Mouse (Mus musculus): Measurements from ENCODE around the gene Srebf1. TPM values are rescaled to one million over a fixed set of nuclear protein-coding genes. Genes with fewer than 3 reads are reported as not detected.

Gene Srebf1
- polyA plus RNA-seq, 1 experiment from 2014 or later: 42.6 TPM

- Histone ChIP-seq H3K27me3 (replicated peaks; ENCODE audit: control insufficient read depth, insufficient read depth, low read length) (no peaks in the 10 kb centered on the region), H3K27ac (ENCODE audit: low read depth, low read length) (0 out of 2 replicates have a peak overlapping the region, but pooled peaks have one; percentile 39), H3K9me3 (replicated peaks; ENCODE audit: control insufficient read depth, low read length) (peaks cover 4% of the 10 kb centered on the region; the same call in 1 of the 2 replicates), H3K4me3 (ENCODE audit: low read depth, low read length) (no peak overlapping the region), H3K4me1 (ENCODE audit: control insufficient read depth, insufficient read depth, low read length) (no peaks in the 10 kb centered on the region; the same call in 1 of the 2 replicates), H3K36me3 (ENCODE audit: control insufficient read depth, insufficient read depth, low read length) (peaks cover 92% of the 10 kb centered on the region), H3K4me2 (ENCODE audit: low read length) (no peak overlapping the region), H3K9ac (ENCODE audit: low read length) (no peak overlapping the region)
- 73% methylated on average over 24 of the region's 24 CpGs for WGBS
- DNase-seq (ENCODE audit: low spot score): no peak
- ATAC-seq: no peak
These were observed 24.3 kb downstream of the Srebf1 start for GRCm38 (mm10) chr11:60197998-60198619.

DNA sequence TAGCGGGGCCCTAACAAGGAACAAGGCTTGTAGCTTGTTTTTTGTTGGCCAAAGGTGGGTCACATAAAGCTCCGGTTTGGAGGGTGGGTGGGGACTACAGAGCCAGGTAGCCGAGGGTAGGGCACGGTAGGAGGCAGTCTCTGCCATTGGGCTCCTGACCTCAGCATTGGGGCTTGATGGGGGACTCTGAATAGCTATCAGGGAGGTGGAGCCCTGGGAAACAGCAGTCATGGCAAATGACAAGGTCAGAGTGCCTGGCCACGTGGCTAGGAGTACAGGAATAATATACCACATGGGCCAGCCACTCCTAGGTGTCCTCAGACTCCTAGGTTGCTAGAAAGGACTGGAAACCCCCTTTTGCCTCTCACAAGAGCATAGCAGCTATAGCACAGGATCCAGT lies 26.0 kb downstream of the Srebf1 start:
- peaks cover 4% of the 10 kb centered on the region; the same call in 1 of the 2 replicates for H3K9me3 ChIP-seq (replicated peaks; ENCODE audit: control insufficient read depth, low read length)
- H3K4me3 ChIP-seq (ENCODE audit: low read depth, low read length): no peak overlapping the region
- DNase-seq (ENCODE audit: low spot score) (no peak), ATAC-seq (no peak)
- no peaks in the 10 kb centered on the region; the same call in 1 of the 2 replicates for H3K4me1 ChIP-seq (ENCODE audit: control insufficient read depth, insufficient read depth, low read length)
- H3K9ac ChIP-seq (ENCODE audit: low read length): 0 out of 2 replicates have a peak overlapping the region, but pooled peaks have one; percentile 32
- no peak overlapping the region for H3K27ac ChIP-seq (ENCODE audit: low read depth, low read length)
- WGBS: 85% methylated on average over 5 of the region's 5 CpGs
- H3K27me3 ChIP-seq (replicated peaks; ENCODE audit: control insufficient read depth, insufficient read depth, low read length): no peaks in the 10 kb centered on the region
- peaks cover 90% of the 10 kb centered on the region for H3K36me3 ChIP-seq (ENCODE audit: control insufficient read depth, insufficient read depth, low read length)
- no peak overlapping the region for H3K4me2 ChIP-seq (ENCODE audit: low read length)

DNA sequence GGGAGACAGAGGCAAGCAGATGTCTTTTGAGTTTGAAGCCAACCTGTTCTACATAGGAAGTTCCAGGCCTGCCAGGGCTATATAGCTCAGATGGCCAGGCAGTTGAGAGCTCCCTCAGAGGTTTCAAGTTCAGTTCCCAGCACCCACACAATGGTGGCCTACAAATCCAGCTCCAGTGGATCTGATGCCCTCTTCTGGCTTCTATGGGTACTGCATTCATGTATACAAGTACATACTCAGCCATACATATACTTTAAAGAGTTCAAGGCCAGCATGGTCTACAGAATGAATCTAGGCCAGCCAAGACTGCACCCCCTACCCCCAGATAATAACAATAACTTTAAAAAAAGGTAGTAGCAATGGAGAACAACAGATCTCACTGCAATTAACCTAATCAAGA lies 27.3 kb downstream of the Srebf1 start:
- peaks cover 4% of the 10 kb centered on the region; the same call in 1 of the 2 replicates for H3K9me3 ChIP-seq (replicated peaks; ENCODE audit: control insufficient read depth, low read length)
- DNase-seq (ENCODE audit: low spot score): no peak
- no peaks in the 10 kb centered on the region; the same call in 1 of the 2 replicates for H3K4me1 ChIP-seq (ENCODE audit: control insufficient read depth, insufficient read depth, low read length)
- no peak overlapping the region for H3K27ac ChIP-seq (ENCODE audit: low read depth, low read length)
- H3K36me3 ChIP-seq (ENCODE audit: control insufficient read depth, insufficient read depth, low read length): peaks cover 90% of the 10 kb centered on the region
- H3K27me3 ChIP-seq (replicated peaks; ENCODE audit: control insufficient read depth, insufficient read depth, low read length): no peaks in the 10 kb centered on the region
- no peak overlapping the region for H3K4me2 ChIP-seq (ENCODE audit: low read length)
- ATAC-seq: no peak
- no peak overlapping the region for H3K9ac ChIP-seq (ENCODE audit: low read length)
- no peak overlapping the region for H3K4me3 ChIP-seq (ENCODE audit: low read depth, low read length)

DNA sequence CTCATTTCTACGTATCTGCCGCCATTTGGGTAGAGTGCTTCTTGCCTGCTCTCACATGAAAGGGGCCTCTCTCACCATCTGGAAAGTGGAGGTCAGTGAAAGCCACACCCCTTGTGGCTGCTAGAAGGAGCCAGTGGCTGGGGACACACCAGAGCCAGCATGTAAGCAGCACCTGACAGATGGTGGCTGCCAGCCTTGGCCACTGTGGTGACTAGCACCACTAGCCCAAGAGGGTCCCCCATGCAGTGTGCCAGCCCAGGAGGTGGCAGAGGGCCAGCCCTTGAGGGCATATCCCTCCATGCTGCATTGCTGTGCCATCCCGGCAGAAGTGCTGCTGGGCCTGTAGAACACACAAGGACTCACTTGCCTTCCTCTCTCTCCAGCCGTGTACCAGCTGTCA lies 28.8 kb downstream of the Srebf1 start:
- peaks cover 4% of the 10 kb centered on the region; the same call in 1 of the 2 replicates for H3K9me3 ChIP-seq (replicated peaks; ENCODE audit: control insufficient read depth, low read length)
- no peaks in the 10 kb centered on the region for H3K27me3 ChIP-seq (replicated peaks; ENCODE audit: control insufficient read depth, insufficient read depth, low read length)
- H3K9ac ChIP-seq (ENCODE audit: low read length): no peak overlapping the region
- DNase-seq (ENCODE audit: low spot score) (peak; percentile 67), ATAC-seq (peak; percentile 80)
- peak overlapping the region; percentile 31; the same call in 1 of the 2 replicates for H3K27ac ChIP-seq (ENCODE audit: low read depth, low read length)
- H3K4me2 ChIP-seq (ENCODE audit: low read length): no peak overlapping the region
- H3K4me1 ChIP-seq (ENCODE audit: control insufficient read depth, insufficient read depth, low read length): no peaks in the 10 kb centered on the region; the same call in 1 of the 2 replicates
- no peak overlapping the region for H3K4me3 ChIP-seq (ENCODE audit: low read depth, low read length)
- 65% methylated on average over 4 of the region's 4 CpGs for WGBS
- peaks cover 92% of the 10 kb centered on the region for H3K36me3 ChIP-seq (ENCODE audit: control insufficient read depth, insufficient read depth, low read length)

GRCm38 (mm10) chr11:60192534-60192933 lies 29.8 kb downstream of the Srebf1 start:
- Histone ChIP-seq H3K36me3 (ENCODE audit: control insufficient read depth, insufficient read depth, low read length) (peaks cover 92% of the 10 kb centered on the region), H3K4me2 (ENCODE audit: low read length) (no peak overlapping the region), H3K4me3 (ENCODE audit: low read depth, low read length) (no peak overlapping the region), H3K9me3 (replicated peaks; ENCODE audit: control insufficient read depth, low read length) (peaks cover 4% of the 10 kb centered on the region; the same call in 1 of the 2 replicates), H3K27me3 (replicated peaks; ENCODE audit: control insufficient read depth, insufficient read depth, low read length) (no peaks in the 10 kb centered on the region), H3K4me1 (ENCODE audit: control insufficient read depth, insufficient read depth, low read length) (no peaks in the 10 kb centered on the region; the same call in 1 of the 2 replicates), H3K27ac (ENCODE audit: low read depth, low read length) (0 out of 2 replicates have a peak overlapping the region, but pooled peaks have one; percentile 14), H3K9ac (ENCODE audit: low read length) (no peak overlapping the region)
- 80% methylated on average over 6 of the region's 6 CpGs for WGBS
- DNase-seq (ENCODE audit: low spot score) (no peak), ATAC-seq (no peak)

DNA sequence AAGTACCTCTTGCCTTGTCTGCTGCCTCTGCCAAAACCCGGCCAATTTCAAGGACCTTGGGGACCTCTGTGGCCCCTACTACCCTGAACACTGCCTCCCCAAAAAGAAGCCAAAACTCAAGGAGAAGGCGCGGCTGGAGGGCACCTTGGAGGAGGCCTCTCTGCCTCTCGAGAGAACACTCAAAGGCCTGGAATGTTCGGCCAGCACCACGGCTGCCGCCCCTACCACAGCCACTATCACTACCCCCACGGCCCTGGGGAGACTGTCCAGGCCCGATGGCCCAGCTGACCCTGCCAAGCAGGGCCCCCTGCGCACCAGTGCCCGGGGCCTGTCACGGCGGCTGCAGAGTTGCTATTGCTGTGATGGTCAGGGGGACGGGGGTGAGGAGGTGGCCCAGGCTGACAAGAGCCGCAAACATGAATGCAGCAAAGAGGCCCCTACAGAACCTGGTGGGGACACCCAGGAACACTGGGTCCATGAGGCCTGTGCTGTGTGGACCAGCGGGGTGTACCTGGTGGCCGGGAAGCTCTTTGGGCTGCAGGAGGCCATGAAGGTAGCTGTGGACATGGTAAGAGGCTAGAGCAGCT lies 32.2 kb downstream of the Srebf1 start:
- Histone ChIP-seq H3K9ac (ENCODE audit: low read length) (no peak overlapping the region), H3K4me3 (ENCODE audit: low read depth, low read length) (no peak overlapping the region), H3K27me3 (replicated peaks; ENCODE audit: control insufficient read depth, insufficient read depth, low read length) (no peaks in the 10 kb centered on the region), H3K36me3 (ENCODE audit: control insufficient read depth, insufficient read depth, low read length) (peaks cover 96% of the 10 kb centered on the region), H3K4me1 (ENCODE audit: control insufficient read depth, insufficient read depth, low read length) (peaks cover 8% of the 10 kb centered on the region), H3K27ac (ENCODE audit: low read depth, low read length) (no peak overlapping the region), H3K9me3 (replicated peaks; ENCODE audit: control insufficient read depth, low read length) (peaks cover 4% of the 10 kb centered on the region; the same call in 1 of the 2 replicates), H3K4me2 (ENCODE audit: low read length) (no peak overlapping the region)
- DNase-seq (ENCODE audit: low spot score) (no peak), ATAC-seq (no peak)
- 92% methylated on average over 17 of the region's 17 CpGs for WGBS

DNA sequence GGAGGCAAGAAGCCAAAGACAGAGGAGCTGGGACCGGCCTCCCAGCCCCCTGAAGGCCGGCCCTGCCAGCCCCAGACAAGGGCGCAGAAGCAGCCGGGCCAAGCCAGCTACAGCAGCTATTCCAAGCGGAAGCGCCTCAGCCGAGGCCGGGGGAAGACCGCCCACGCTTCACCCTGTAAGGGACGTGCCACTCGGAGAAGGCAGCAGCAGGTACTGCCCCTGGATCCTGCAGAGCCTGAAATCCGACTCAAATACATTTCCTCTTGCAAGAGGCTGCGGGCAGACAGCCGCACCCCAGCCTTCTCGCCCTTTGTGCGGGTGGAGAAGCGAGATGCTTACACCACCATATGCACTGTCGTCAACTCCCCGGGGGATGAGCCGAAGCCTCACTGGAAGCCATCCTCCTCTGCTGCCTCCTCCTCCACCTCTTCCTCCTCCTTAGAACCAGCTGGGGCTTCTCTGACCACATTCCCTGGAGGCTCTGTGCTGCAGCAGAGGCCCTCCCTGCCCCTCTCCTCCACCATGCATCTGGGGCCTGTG lies 32.8 kb downstream of the Srebf1 start:
- H3K4me3 ChIP-seq (ENCODE audit: low read depth, low read length): no peak overlapping the region
- H3K9ac ChIP-seq (ENCODE audit: low read length): no peak overlapping the region
- H3K4me1 ChIP-seq (ENCODE audit: control insufficient read depth, insufficient read depth, low read length): peaks cover 14% of the 10 kb centered on the region
- DNase-seq (ENCODE audit: low spot score): no peak
- WGBS: 85% methylated on average over 21 of the region's 21 CpGs
- peaks cover 91% of the 10 kb centered on the region for H3K36me3 ChIP-seq (ENCODE audit: control insufficient read depth, insufficient read depth, low read length)
- no peak overlapping the region for H3K4me2 ChIP-seq (ENCODE audit: low read length)
- no peak for ATAC-seq
- H3K9me3 ChIP-seq (replicated peaks; ENCODE audit: control insufficient read depth, low read length): no peaks in the 10 kb centered on the region
- H3K27me3 ChIP-seq (replicated peaks; ENCODE audit: control insufficient read depth, insufficient read depth, low read length): no peaks in the 10 kb centered on the region
- peak overlapping the region; percentile 21; the same call in 1 of the 2 replicates for H3K27ac ChIP-seq (ENCODE audit: low read depth, low read length)

DNA sequence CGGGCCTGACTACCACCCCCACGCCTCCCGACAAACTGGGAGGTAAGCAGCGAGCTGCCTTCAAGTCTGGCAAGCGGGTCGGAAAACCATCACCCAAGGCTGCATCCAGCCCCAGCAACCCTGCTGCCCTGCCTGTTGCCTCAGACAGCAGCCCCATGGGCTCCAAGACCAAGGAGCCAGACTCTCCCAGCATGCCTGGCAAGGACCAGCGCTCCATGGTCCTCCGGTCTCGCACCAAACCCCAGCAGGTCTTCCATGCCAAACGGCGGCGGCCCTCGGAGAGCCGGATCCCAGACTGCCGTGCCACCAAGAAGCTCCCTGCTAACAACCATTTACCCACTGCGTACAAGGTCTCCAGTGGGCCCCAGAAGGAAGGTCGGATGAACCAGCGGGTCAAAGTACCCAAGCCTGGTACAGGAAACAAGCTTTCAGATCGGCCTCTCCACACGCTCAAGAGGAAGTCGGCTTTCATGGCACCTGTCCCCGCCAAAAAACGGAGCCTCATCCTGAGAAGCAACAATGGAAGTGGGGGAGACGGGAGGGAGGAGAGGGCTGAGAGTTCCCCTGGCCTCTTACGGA lies 34.0 kb downstream of the Srebf1 start:
- Histone ChIP-seq H3K36me3 (ENCODE audit: control insufficient read depth, insufficient read depth, low read length) (peaks cover 80% of the 10 kb centered on the region), H3K4me2 (ENCODE audit: low read length) (no peak overlapping the region), H3K27ac (ENCODE audit: low read depth, low read length) (no peak overlapping the region), H3K9me3 (replicated peaks; ENCODE audit: control insufficient read depth, low read length) (no peaks in the 10 kb centered on the region), H3K27me3 (replicated peaks; ENCODE audit: control insufficient read depth, insufficient read depth, low read length) (no peaks in the 10 kb centered on the region), H3K4me3 (ENCODE audit: low read depth, low read length) (no peak overlapping the region), H3K9ac (ENCODE audit: low read length) (no peak overlapping the region), H3K4me1 (ENCODE audit: control insufficient read depth, insufficient read depth, low read length) (peaks cover 26% of the 10 kb centered on the region)
- DNase-seq (ENCODE audit: low spot score) (no peak), ATAC-seq (no peak)
- WGBS: 90% methylated on average over 25 of the region's 25 CpGs

Measured in forebrain, embryonic 14.5 days (tissue).